In the genomic region with DNA sequence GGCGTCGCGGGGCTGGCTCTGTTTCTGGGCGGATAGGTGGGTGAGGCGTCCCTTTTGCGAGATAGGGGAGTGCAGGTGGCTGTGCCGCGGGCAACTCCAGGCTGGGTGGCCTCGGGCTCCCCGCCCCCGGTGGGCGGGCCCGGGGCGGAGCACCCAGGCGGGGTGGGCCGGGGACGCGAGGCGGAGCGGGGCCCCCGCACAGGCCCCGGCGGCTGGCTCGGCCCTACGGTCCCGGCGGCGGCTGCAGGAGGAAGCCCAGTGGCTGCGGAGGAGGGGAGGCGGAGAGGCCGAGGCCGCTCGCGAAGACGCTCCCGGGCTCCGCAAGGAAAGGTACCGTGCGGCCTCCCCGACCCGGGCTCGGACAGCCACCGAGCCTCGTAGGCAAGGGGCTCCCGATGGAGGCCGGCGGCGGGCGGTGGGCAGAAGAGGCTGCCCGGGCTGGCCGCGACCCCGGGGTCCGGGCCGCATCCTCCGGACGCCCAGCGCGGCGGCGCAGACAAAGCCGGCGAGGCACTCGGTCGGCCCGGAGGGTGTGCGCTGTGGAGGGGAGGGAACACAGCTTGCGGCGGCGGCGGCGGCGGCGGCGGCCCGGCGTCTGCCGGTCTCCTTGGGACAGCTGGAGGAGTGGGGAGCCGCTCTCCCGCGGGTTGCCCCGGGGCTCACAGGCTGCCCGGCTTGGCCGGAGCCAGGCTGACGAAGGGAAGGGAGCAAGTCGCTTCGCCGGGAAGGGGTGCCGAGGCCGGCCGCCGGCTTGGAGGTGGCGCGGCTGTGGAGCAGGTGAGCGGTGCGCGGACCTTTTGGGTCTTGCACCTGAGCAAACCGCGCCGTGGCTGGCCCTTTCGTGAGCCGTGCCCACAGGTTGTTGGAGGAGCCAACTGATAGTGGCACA, we compare ENCODE assay signal across 8 mouse cellular contexts. TPM values are rescaled to one million over a fixed set of nuclear protein-coding genes. Genes with fewer than 3 reads are reported as not detected.
A peak's percentile ranks its signal among the peaks of the same experiment; 100 is the strongest.
DNase-seq lines count a peak whose midpoint lies in the region; ATAC-seq and TF ChIP-seq lines count a peak whose summit lies in the region.

No protein-coding gene starts in this region.

- peak overlapping the region; percentile 93 for H3K27ac ChIP-seq in forebrain, embryonic 10.5 days
- H3K27ac ChIP-seq in heart, embryonic 16.5 days (ENCODE audit: low read length): peak overlapping the region; percentile 77
- peak overlapping the region; percentile 59 for H3K27ac ChIP-seq in lung, embryonic 14.5 days (ENCODE audit: low read depth)

- peak overlapping the region; percentile 92 for H3K9ac ChIP-seq in heart, embryonic 16.5 days (ENCODE audit: low read length)
- peak overlapping the region; percentile 86 for H3K9ac ChIP-seq in lung, embryonic 14.5 days

- peak; percentile 55 for DNase-seq in c-Kit-positive CD71-negative TER-119-negative erythroid progenitor cells, embryonic 14.5 days (ENCODE audit: low read depth)
- DNase-seq in forebrain, embryonic 10.5 days (ENCODE audit: extremely low spot score, low spot score): peak; percentile 70
- DNase-seq in kidney, postnatal 25 days: peak; percentile 75 to 91
- DNase-seq in lung, embryonic 14.5 days: peak; percentile 88
- DNase-seq in thymus, adult 18-20 months: peak; percentile 89 to 92

- peak; percentile 96 for ATAC-seq in heart, embryonic 16.5 days (replicated peaks; ENCODE audit: extremely low read depth, insufficient read depth, low FRiP score)
- peak; percentile 98 for ATAC-seq in lung, embryonic 14.5 days (ENCODE audit: insufficient read depth)
- ATAC-seq in neutrophil, adult 5-6 weeks (ENCODE audit: extremely low read depth, insufficient number of reproducible peaks, low FRiP score, poor library complexity, severe bottlenecking): peak; percentile 75

- peaks cover 27% of the 10 kb centered on the region for H3K27me3 ChIP-seq in E14TG2a.4 (ENCODE audit: insufficient read depth, low read length)
- H3K27me3 ChIP-seq in forebrain, embryonic 10.5 days (ENCODE audit: poor library complexity, severe bottlenecking): peaks cover 36% of the 10 kb centered on the region
- H3K27me3 ChIP-seq in heart, embryonic 16.5 days (ENCODE audit: control insufficient read depth, insufficient read depth, low read length): peaks cover 2% of the 10 kb centered on the region; the same call in 1 of the 2 replicates
- no peaks in the 10 kb centered on the region for H3K27me3 ChIP-seq in lung, embryonic 14.5 days (ENCODE audit: insufficient read depth, low read length)

- H3K4me2 ChIP-seq in heart, embryonic 16.5 days (ENCODE audit: low read depth, low read length): peak overlapping the region; percentile 94
- peak overlapping the region; percentile 96 for H3K4me2 ChIP-seq in lung, embryonic 14.5 days

- H3K4me3 ChIP-seq in E14TG2a.4 (replicated peaks; ENCODE audit: low read length): peak overlapping the region; percentile 89
- H3K4me3 ChIP-seq in forebrain, embryonic 10.5 days: peak overlapping the region; percentile 96
- peak overlapping the region; percentile 95 for H3K4me3 ChIP-seq in heart, embryonic 16.5 days (ENCODE audit: low read length)
- peak overlapping the region; percentile 78 for H3K4me3 ChIP-seq in lung, embryonic 14.5 days (ENCODE audit: low read depth, low read length)

- no peaks in the 10 kb centered on the region for H3K36me3 ChIP-seq in E14TG2a.4 (ENCODE audit: insufficient read depth, low read length)
- H3K36me3 ChIP-seq in forebrain, embryonic 10.5 days (replicated peaks): no peaks in the 10 kb centered on the region
- no peaks in the 10 kb centered on the region for H3K36me3 ChIP-seq in heart, embryonic 16.5 days (ENCODE audit: control insufficient read depth, insufficient read depth)
- no peaks in the 10 kb centered on the region for H3K36me3 ChIP-seq in lung, embryonic 14.5 days (ENCODE audit: insufficient read depth)

- TF ChIP-seq CTCF in E14TG2a.4 (conservative IDR thresholded peaks at IDR 0.05; ENCODE audit: low read length): no peak
- no peak for TF ChIP-seq CTCF in lung, embryonic 14.5 days (IDR thresholded peaks at IDR 0.05; ENCODE audit: low read depth)

- peaks cover 50% of the 10 kb centered on the region for H3K4me1 ChIP-seq in E14TG2a.4 (replicated peaks; ENCODE audit: low read depth, low read length)
- H3K4me1 ChIP-seq in forebrain, embryonic 10.5 days: peaks cover 30% of the 10 kb centered on the region
- peaks cover 19% of the 10 kb centered on the region for H3K4me1 ChIP-seq in heart, embryonic 16.5 days (ENCODE audit: control insufficient read depth, insufficient read depth, low read length)
- peaks cover 7% of the 10 kb centered on the region; the same call in 1 of the 2 replicates for H3K4me1 ChIP-seq in lung, embryonic 14.5 days (ENCODE audit: insufficient read depth)

- WGBS in forebrain, embryonic 10.5 days: under 1% methylated on average over 96 of the region's 102 CpGs
- under 1% methylated on average over 85 of the region's 102 CpGs for WGBS in heart, embryonic 16.5 days
- WGBS in lung, embryonic 14.5 days: under 1% methylated on average over 87 of the region's 102 CpGs

- no peaks in the 10 kb centered on the region for H3K9me3 ChIP-seq in E14TG2a.4 (ENCODE audit: low read length)
- no peaks in the 10 kb centered on the region for H3K9me3 ChIP-seq in forebrain, embryonic 10.5 days
- no peaks in the 10 kb centered on the region for H3K9me3 ChIP-seq in heart, embryonic 16.5 days (replicated peaks; ENCODE audit: control insufficient read depth, low read length)
- no peaks in the 10 kb centered on the region for H3K9me3 ChIP-seq in lung, embryonic 14.5 days (ENCODE audit: low read depth, low read length)

RNA-seq across cellular contexts. Expression of a gene that starts 0.7 kb away (rescaled TPM):
- 31.7 TPM in 2 replicates for polyA plus RNA-seq in forebrain, embryonic 10.5 days (2016; fragmentation: Nextera tagmentation; extraction: Ambion mirVana)
- polyA plus RNA-seq in heart, embryonic 16.5 days (2015; fragmentation: Nextera tagmentation; extraction: Ambion mirVana): 31.9 and 32.7 TPM in 2 replicates
- polyA plus RNA-seq in lung, embryonic 14.5 days (2014; fragmentation: Nextera tagmentation; extraction: Ambion mirVana): 23.9 and 28.7 TPM in 2 replicates
- 63.3 and 76.9 TPM in 2 replicates for total RNA-seq in neutrophil, adult 5-6 weeks (2017)

Comparison
In these comparisons a context has a peak if more than half of its experiments do, and no peak if none do; other contexts are left out.
1. Peak in every context shown above with its lines: DNase-seq, ATAC-seq, H3K4me3 ChIP-seq and H3K27ac ChIP-seq.